In the genomic region with DNA sequence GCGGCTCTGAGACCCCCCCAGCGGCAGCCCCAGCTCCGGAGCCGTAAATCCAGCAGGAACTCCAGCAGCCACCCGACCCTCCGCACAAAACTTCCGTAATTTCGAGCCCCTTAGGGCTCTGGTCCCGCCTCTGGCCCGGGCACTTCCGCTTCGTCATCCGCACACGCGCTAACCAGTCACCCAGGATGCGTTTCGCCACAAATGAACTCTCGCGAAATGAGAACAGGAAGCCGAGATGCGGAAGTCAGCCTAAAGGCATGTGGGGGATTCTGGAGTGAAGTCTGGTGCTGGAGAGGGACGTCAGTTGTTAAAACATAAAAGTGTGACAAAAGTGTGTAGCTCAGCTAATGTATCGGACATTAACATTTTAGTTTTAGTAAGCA, we compare ENCODE assay signal across 8 mouse cellular contexts. TPM values are rescaled to one million over a fixed set of nuclear protein-coding genes. Genes with fewer than 3 reads are reported as not detected.
DNase-seq lines count a peak whose midpoint lies in the region; ATAC-seq and TF ChIP-seq lines count a peak whose summit lies in the region.

Vps4b (minus strand) TSS at position 187 of the 383 bp plus-strand sequence.

- peaks cover 29% of the 10 kb centered on the region for H3K4me1 ChIP-seq in erythroblast, embryonic 14.5 days (ENCODE audit: control insufficient read depth)
- H3K4me1 ChIP-seq in heart, embryonic 11.5 days (ENCODE audit: control insufficient read depth, insufficient read depth, low read length) = peaks cover 5% of the 10 kb centered on the region
- peaks cover 7% of the 10 kb centered on the region; the same call in 1 of the 2 replicates for H3K4me1 ChIP-seq in kidney, embryonic 16.5 days (ENCODE audit: insufficient read depth, low read length)
- peaks cover 9% of the 10 kb centered on the region for H3K4me1 ChIP-seq in liver, adult 2 months (ENCODE audit: control insufficient read depth, insufficient read depth, low read length)

- H3K79me2 ChIP-seq in C2C12 (ENCODE audit: control insufficient read depth, insufficient read depth) (peaks cover 49% of the 10 kb centered on the region), myocyte (ENCODE audit: control insufficient read depth, insufficient read depth) (peaks cover 48% of the 10 kb centered on the region)
- H3K79me2 ChIP-seq in liver, adult 2 months (ENCODE audit: control insufficient read depth, insufficient read depth, low read length) = peaks cover 19% of the 10 kb centered on the region

- peak; percentile 99 for DNase-seq in brain, embryonic 14.5 days (ENCODE audit: low read depth)
- DNase-seq in liver, adult 2 months (ENCODE audit: extremely low read depth, low read depth, low spot score) = peak; percentile 86
- DNase-seq in splenic B cell, adult 2 months (ENCODE audit: low read depth, low spot score) = peak; percentile 98

- peak within 1 kb of the TSS; percentile 78 for H3K4me2 ChIP-seq in heart, embryonic 11.5 days
- H3K4me2 ChIP-seq in kidney, embryonic 16.5 days (replicated peaks; ENCODE audit: low read depth, low read length) = peak within 1 kb of the TSS; percentile 72
- peak within 1 kb of the TSS; percentile 87 for H3K4me2 ChIP-seq in myocyte (ENCODE audit: low read depth)

- H3ac ChIP-seq in C2C12 (ENCODE audit: control insufficient read depth, insufficient read length, low read depth) = peak within 1 kb of the TSS; percentile 100
- H3ac ChIP-seq in myocyte (ENCODE audit: control insufficient read depth, insufficient read length) = peak within 1 kb of the TSS; percentile 90

- no peaks in the 10 kb centered on the region for H3K27me3 ChIP-seq in C2C12 (ENCODE audit: control insufficient read depth, insufficient read depth, insufficient read length)
- no peaks in the 10 kb centered on the region for H3K27me3 ChIP-seq in erythroblast, embryonic 14.5 days (ENCODE audit: control insufficient read depth)
- H3K27me3 ChIP-seq in heart, embryonic 11.5 days (ENCODE audit: control insufficient read depth, insufficient read depth, low read length) = 0 out of 2 replicates have a peak, but pooled peaks cover 2% of the 10 kb centered on the region
- H3K27me3 ChIP-seq in kidney, embryonic 16.5 days (ENCODE audit: insufficient read depth, low read length) = no peaks in the 10 kb centered on the region
- no peaks in the 10 kb centered on the region for H3K27me3 ChIP-seq in liver, adult 2 months (ENCODE audit: control insufficient read depth, insufficient read depth, low read length)
- H3K27me3 ChIP-seq in myocyte (ENCODE audit: control insufficient read depth, insufficient read depth, insufficient read length) = no peaks in the 10 kb centered on the region
- H3K27me3 ChIP-seq in splenic B cell, adult 2 months (ENCODE audit: control insufficient read depth, insufficient read depth, low read length, poor library complexity, severe bottlenecking) = no peaks in the 10 kb centered on the region; the same call in 1 of the 2 replicates

- ATAC-seq in heart, embryonic 11.5 days (replicated peaks; ENCODE audit: insufficient number of reproducible peaks, low FRiP score, low TSS enrichment) = peak; percentile 97
- ATAC-seq in kidney, embryonic 16.5 days (ENCODE audit: low FRiP score, low TSS enrichment) = peak; percentile 99

- TF ChIP-seq CTCF in C2C12 (IDR thresholded peaks at IDR 0.05; ENCODE audit: control insufficient read depth, insufficient read depth, insufficient read length) = no peak
- TF ChIP-seq CTCF in brain, embryonic 14.5 days (IDR thresholded peaks at IDR 0.05; ENCODE audit: borderline replicate concordance, extremely low read depth, insufficient read depth, insufficient read length) = no peak
- TF ChIP-seq CTCF in liver, adult 2 months (IDR thresholded peaks at IDR 0.05; ENCODE audit: low read depth, low read length) = no peak

- peaks cover 3% of the 10 kb centered on the region for H3K36me3 ChIP-seq in C2C12 (ENCODE audit: control insufficient read depth, insufficient read depth)
- H3K36me3 ChIP-seq in erythroblast, embryonic 14.5 days (ENCODE audit: control insufficient read depth) = peaks cover 9% of the 10 kb centered on the region
- H3K36me3 ChIP-seq in heart, embryonic 11.5 days (ENCODE audit: control insufficient read depth, insufficient read depth, low read length) = no peaks in the 10 kb centered on the region
- H3K36me3 ChIP-seq in kidney, embryonic 16.5 days (ENCODE audit: insufficient read depth, low read length) = no peaks in the 10 kb centered on the region
- H3K36me3 ChIP-seq in liver, adult 2 months (ENCODE audit: control insufficient read depth, insufficient read depth, low read length) = no peaks in the 10 kb centered on the region
- H3K36me3 ChIP-seq in myocyte (ENCODE audit: control insufficient read depth, insufficient read depth) = peaks cover 2% of the 10 kb centered on the region
- no peaks in the 10 kb centered on the region for H3K36me3 ChIP-seq in splenic B cell, adult 2 months (ENCODE audit: control insufficient read depth, insufficient read depth, low read length, poor library complexity, severe bottlenecking)

- H3K27ac ChIP-seq in heart, embryonic 11.5 days (ENCODE audit: low read depth, low read length) = peak within 1 kb of the TSS; percentile 91
- peak within 1 kb of the TSS; percentile 97 for H3K27ac ChIP-seq in kidney, embryonic 16.5 days (ENCODE audit: low read length)
- peak within 1 kb of the TSS; percentile 95 for H3K27ac ChIP-seq in liver, adult 2 months (replicated peaks; ENCODE audit: insufficient read depth, low read depth, low read length)

- peaks cover 46% of the 10 kb centered on the region for H3K79me3 ChIP-seq in C2C12 (ENCODE audit: low read depth)

- H3K9me3 ChIP-seq in erythroblast, embryonic 14.5 days (ENCODE audit: control insufficient read depth, low read length) = no peaks in the 10 kb centered on the region
- H3K9me3 ChIP-seq in heart, embryonic 11.5 days (replicated peaks; ENCODE audit: control insufficient read depth, low read length) = no peaks in the 10 kb centered on the region
- no peaks in the 10 kb centered on the region for H3K9me3 ChIP-seq in kidney, embryonic 16.5 days (ENCODE audit: low read length)

- H3K9ac ChIP-seq in heart, embryonic 11.5 days (ENCODE audit: low read depth, low read length) = peak within 1 kb of the TSS; percentile 99
- peak within 1 kb of the TSS; percentile 95 for H3K9ac ChIP-seq in kidney, embryonic 16.5 days (replicated peaks; ENCODE audit: low read length)
- peak within 1 kb of the TSS; percentile 97 for H3K9ac ChIP-seq in liver, adult 2 months (ENCODE audit: low read depth, low read length)

- TF ChIP-seq POLR2A in brain, embryonic 14.5 days (IDR thresholded peaks at IDR 0.05; ENCODE audit: borderline replicate concordance, extremely low read depth, insufficient read depth, insufficient read length, poor library complexity, severe bottlenecking) = 0 out of 2 replicates have a peak, but pooled peaks have one; percentile 37
- 0 out of 2 replicates have a peak, but pooled peaks have one; percentile 15 for TF ChIP-seq POLR2A in liver, adult 2 months (IDR thresholded peaks at IDR 0.05; ENCODE audit: extremely low read depth, insufficient read depth, low read length)
- TF ChIP-seq POLR2A in myocyte (IDR thresholded peaks at IDR 0.05; ENCODE audit: insufficient read length, low read depth) = peak; percentile 36

- H3K4me3 ChIP-seq in C2C12 (ENCODE audit: insufficient read depth, poor library complexity, severe bottlenecking) (peak within 1 kb of the TSS; percentile 93), myocyte (peak within 1 kb of the TSS; percentile 78)
- H3K4me3 ChIP-seq in erythroblast, embryonic 14.5 days (replicated peaks) = peak within 1 kb of the TSS; percentile 85
- H3K4me3 ChIP-seq in heart, embryonic 11.5 days (ENCODE audit: low read depth, low read length) = peak within 1 kb of the TSS; percentile 99
- peak within 1 kb of the TSS; percentile 99 for H3K4me3 ChIP-seq in kidney, embryonic 16.5 days (ENCODE audit: low read length)
- H3K4me3 ChIP-seq in liver, adult 2 months (ENCODE audit: insufficient read depth, low read depth, low read length) = peak within 1 kb of the TSS; percentile 97

- under 1% methylated on average over 23 of the region's 23 CpGs for WGBS in heart, embryonic 11.5 days (ENCODE audit: insufficient replicate concordance)
- under 1% methylated on average over 23 of the region's 23 CpGs for WGBS in kidney, embryonic 16.5 days
- under 1% methylated on average over 23 of the region's 23 CpGs for WGBS in liver, adult 2 months

TF ChIP-seq in C2C12, 6 proteins besides CTCF, POLR2A, EP300 and RAD21:
- no peak for TF ChIP-seq FOSL1 (IDR thresholded peaks at IDR 0.05; ENCODE audit: insufficient read depth, low read length, poor library complexity, severe bottlenecking)
- peak; percentile 97 for TF ChIP-seq MAX (IDR thresholded peaks at IDR 0.05)
- TF ChIP-seq MYOG (IDR thresholded peaks at IDR 0.05; ENCODE audit: control insufficient read depth, extremely low read depth, insufficient read length) = no peak
- no peak for TF ChIP-seq CEBPB (IDR thresholded peaks at IDR 0.05; ENCODE audit: low read depth)
- no peak for TF ChIP-seq MYOD1 (IDR thresholded peaks at IDR 0.05; ENCODE audit: control insufficient read depth, insufficient read length, low read depth)
- TF ChIP-seq USF1 (IDR thresholded peaks at IDR 0.05; ENCODE audit: low read depth) = peak; percentile 6

TF ChIP-seq in myocyte, 11 proteins besides CTCF, POLR2A, EP300 and RAD21:
- TF ChIP-seq USF1 (IDR thresholded peaks at IDR 0.05; ENCODE audit: low read depth) (peak; percentile 20), MYOG (IDR thresholded peaks at IDR 0.05; ENCODE audit: control insufficient read depth in 1 of 3, insufficient read depth in 1 of 3, insufficient read length in 2 of 3, low read depth in 2 of 3) (no peak), MAX (IDR thresholded peaks at IDR 0.05; ENCODE audit: low read depth) (peak; percentile 44), POLR2AphosphoS2 (IDR thresholded peaks at IDR 0.05; ENCODE audit: insufficient read length, low read depth) (peak; percentile 42), SRF (IDR thresholded peaks at IDR 0.05; ENCODE audit: control insufficient read depth, insufficient read length, low read depth) (peak; percentile 50)
TF ChIP-seq in myocyte: peak in this region for 4.

RNA-seq across cellular contexts. Expression of gene Vps4b, which starts in this region (rescaled TPM):
- polyA plus RNA-seq in C2C12 (2012; fragmentation: generic; extraction: Trizol) = 16.8 TPM
- polyA plus RNA-seq in brain, embryonic 14.5 days (2012; rRNA removed) = 21.7 and 23.6 TPM in 2 replicates
- 0.37 and 0.44 TPM in 2 replicates for polyA plus RNA-seq in erythroblast, embryonic 14.5 days (2012)
- 47.6 and 59.2 TPM in 2 replicates for polyA plus RNA-seq in heart, embryonic 11.5 days (2014; fragmentation: Nextera tagmentation; extraction: Ambion mirVana)
- polyA plus RNA-seq in kidney, embryonic 16.5 days (2015; fragmentation: Nextera tagmentation; extraction: Ambion mirVana) = 74.1 and 79.0 TPM in 2 replicates
- total RNA-seq in liver, adult 2 months (2014; rRNA removed) = 36.4 and 37.8 TPM in 2 replicates
- 10.5 and 10.7 TPM in 2 replicates for polyA plus RNA-seq in liver, adult 2 months (2012; rRNA removed)
- polyA plus RNA-seq in myocyte (2012; fragmentation: generic; extraction: Trizol) = 17.7 TPM

Comparison
In these comparisons a context has a peak if more than half of its experiments do, and no peak if none do; other contexts are left out.
1. Peak in every context shown above with its lines: DNase-seq, ATAC-seq, H3K4me3 ChIP-seq and H3K27ac ChIP-seq.